Mouse (Mus musculus): ENCODE data around the gene Ccdc187.

Gene Ccdc187

DNA sequence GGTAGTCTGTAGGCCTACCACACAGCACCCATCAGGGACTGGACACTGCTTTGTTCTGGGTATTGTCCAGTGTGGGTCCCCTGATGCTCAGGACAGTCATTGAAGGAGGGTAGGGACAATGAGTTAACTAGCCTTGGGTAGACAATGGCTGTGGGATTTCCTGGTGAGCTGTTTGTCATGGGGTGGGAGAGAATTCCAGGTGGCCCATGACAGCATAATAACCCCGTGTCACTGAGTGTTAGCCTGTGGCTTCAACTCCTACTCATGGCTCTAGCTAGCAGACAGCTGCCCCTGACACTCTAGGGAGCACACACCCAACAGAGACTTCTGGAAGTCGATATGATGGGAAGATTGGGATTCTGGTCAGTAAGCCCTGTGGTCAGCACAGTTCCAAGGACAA lies at the start of gene Ccdc187:
Gene Ccdc187 (minus strand): TSS at position 101 of the 400 bp plus-strand sequence.
- no peak for DNase-seq

DNA sequence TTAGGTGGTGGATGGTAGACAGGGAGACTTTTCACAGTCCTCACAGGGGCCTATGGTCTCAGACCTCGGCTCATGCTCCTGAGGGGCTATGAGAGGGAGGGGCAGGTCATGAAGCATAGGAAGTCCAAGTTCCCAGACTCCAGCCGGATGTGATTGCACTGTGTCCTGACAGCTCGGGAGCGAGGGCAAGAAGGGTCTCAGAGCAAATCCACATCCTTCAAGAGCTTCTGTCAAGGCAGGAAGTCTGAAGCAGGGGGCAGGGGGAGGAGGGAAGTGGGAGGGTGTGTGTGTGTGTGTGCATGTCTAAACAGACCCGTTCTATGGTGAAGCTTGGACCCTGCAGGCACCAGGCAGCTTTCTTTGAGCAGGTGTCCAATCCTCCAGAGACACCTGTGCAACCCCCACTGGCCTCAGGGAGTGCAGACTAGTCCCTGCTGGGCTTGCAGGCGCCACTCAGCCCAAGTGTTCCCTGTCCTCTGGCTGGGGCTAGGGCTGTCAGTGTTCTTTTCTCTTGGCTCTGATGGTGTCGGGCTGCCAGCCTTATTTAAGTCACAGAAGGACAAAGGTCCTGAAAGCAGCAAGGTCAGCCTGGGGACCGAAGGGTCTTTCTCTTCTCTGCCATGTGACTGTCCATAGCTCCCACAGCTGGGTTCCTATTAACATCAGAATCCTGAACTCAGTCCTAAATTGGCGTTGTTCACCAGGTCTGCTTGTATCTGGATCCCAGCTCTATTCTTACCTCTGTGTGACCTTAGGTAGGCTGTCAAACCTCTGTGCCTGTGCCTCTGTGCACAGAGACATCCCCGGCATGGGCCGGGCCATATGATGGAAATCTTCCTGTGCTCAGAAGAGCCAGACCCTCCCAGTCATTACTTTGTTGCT lies 48.5 kb upstream of the Ccdc187 start:
- DNase-seq, result no peak

GRCm38 (mm10) chr2:26342044-26342443 lies 47.7 kb upstream of the Ccdc187 start:
- no peak for DNase-seq

DNA sequence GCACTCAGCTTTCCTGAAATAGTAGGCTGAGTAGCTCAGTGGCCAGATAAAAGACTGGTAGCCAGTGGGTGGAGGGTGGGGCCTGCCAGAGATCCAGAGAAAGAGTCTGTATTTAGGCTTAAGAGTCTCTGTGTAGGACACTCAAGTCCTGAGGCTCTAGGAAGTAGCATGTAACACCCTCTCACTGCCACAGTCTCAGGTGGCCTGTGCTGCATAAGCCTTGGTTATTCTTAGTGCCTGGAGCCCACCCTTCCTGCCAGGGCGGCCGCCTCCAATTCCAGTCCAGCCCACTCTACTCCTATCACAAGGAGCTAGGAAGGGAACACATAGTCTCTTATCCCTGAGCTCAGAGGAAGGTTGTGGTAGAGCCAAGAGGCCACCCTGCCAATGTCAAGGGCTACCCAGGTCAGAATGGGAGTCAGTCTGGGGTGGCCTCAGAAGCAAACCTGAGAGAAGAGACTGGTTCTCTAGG lies 47.2 kb upstream of the Ccdc187 start:
- no peak for DNase-seq

- no peak for DNase-seq
These were observed 44.8 kb upstream of the Ccdc187 start for GRCm38 (mm10) chr2:26339204-26339551.

DNA sequence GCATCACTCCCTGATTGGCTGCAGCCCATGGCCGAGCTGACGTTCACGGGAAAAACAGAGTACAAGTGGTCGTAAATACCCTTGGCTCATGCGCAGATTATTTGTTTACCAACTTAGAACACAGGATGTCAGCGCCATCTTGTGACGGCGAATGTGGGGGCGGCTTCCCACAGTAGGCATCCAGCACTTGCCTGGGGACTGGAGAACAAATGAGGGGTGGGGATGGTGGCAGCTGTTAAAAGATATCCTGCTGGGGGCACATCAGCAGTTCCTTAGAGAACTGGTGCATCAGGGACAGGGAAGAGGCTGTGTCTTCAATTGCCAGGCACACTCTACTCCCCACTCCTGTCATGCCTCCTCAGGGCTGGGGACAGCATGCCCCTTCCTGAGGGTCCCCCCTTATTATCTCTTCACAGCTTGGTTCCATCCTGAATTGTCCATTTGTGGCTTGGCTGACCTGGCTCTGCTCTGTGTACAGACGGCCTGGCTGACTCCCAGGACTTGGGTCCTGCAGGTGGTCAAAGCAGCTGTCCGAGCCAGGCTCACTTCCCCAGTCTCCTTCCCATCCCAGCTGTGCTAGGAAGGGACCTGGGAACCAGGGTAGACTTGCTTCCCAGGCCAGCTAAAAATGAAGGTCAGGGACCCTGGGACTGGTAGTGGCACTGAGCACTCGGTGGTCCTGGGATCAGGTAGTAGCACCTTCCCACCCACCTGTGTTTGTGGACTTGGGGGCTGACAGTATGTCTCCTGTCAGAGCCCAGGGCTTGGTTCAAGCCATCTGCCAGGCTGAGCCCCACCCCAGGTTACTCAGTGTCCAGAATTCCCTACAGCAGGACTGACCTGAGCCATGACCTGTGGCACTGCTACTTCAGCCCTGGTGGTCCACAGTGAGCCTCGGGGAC lies 44.2 kb upstream of the Ccdc187 start:
- DNase-seq, result no peak

- DNase-seq, result no peak
These were observed 36.3 kb upstream of the Ccdc187 start for GRCm38 (mm10) chr2:26330702-26331101.

DNA sequence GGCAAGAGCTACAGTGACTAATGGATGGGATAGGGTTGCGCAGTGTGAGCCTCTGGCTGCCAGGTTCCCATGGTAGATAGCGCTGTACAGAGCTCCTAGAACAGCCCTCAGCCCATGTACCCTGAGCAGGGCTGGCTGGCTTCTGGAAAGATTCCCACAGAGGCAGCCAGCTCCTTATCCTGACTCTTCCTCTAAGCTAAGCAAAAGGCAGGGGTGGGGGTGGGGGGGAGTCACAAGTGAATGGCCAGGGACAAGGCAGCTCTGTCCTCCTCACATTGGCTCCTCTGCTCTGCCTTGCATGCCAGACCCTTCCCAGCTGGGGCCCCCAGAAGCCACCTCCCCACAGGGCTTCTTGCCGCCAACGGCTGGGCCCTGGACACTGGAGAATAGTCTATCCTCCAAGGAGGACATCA lies 35.7 kb upstream of the Ccdc187 start:
- DNase-seq, result no peak

DNA sequence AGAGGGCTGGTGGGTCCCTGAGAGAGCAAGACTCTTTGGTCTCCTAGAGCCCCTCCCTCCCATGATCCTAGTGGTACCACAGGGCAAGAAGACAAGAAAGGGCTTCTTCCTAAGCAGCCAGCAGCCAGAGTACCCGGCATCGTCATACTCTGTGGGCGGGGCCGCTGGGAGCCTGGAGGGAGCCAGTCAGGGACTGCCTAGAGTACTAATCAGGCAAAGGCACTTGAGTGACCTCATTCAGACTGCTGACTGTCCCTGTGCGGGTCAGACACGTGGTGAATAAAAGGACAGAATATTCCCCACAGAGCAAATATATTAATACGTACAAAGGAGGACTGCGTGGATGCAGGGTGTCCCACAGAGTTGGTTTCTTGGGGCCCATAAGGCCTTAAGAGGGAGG lies 35.0 kb upstream of the Ccdc187 start:
- DNase-seq, result no peak

DNA sequence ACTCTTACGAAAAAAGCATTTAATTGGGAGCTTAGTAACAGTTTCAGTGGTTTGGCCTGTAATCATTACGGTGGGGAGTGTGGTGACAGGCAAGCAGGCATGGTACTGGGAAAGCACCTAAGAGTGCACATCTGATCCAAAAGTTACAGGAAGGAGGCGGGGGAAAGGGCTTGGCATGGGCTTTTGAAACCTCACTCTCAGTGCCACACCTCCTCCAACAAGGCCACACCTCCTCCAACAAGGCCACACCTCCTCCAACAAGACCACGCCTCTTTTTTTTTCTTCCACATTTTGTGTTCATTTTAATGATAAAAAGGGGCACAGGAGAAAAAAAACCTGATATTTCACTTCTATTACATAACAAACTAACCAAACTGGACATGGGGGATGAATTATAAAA lies 33.5 kb upstream of the Ccdc187 start:
- peak; percentile 44 to 59 for DNase-seq

GRCm38 (mm10) chr2:26325386-26326181 lies 31.2 kb upstream of the Ccdc187 start:
- DNase-seq, result peak; percentile 60 to 65

- peak in 1 of 2 experiments; percentile 14 for DNase-seq
These were observed 30.6 kb upstream of the Ccdc187 start for GRCm38 (mm10) chr2:26324917-26325316.

GRCm38 (mm10) chr2:26323589-26324325 lies 29.4 kb upstream of the Ccdc187 start:
- no peak for DNase-seq

- DNase-seq, result no peak
These were observed 26.2 kb upstream of the Ccdc187 start for GRCm38 (mm10) chr2:26320245-26321185.

DNA sequence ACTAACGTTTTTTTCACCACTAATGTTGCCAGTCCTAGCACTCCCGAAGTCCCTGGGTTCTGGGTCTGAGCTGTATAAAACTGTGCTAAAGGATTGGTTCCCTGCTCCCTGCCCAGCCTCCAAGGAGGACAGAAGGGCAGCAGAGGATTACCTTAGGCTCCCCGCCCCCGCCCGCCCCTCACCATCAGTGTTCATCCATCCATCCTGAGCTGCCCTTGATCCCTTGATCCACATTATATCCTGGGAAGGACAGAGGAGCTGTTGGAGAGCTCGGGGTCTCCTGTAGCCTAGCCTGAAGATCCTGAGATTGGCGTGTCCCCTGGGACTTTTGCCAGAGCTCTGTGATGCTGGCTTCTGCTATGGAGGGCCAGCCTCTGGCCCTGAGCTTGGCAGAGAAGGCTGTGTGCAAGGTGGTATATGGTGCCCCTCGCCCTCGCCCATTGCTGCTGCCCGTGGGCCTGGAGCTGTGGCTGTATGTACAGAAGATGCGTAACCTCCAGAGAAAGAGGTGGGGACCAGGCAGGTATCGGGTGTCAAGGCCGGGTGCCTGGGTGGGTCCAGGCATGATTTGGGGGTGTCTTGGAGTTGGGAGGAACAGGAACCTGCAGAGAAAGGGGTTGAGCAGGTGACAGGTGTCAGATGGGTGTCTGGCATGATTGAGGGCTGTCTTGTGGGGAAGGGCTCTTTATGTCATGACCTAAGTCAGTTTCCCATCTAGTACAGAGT lies 25.3 kb upstream of the Ccdc187 start:
- DNase-seq, result no peak

DNA sequence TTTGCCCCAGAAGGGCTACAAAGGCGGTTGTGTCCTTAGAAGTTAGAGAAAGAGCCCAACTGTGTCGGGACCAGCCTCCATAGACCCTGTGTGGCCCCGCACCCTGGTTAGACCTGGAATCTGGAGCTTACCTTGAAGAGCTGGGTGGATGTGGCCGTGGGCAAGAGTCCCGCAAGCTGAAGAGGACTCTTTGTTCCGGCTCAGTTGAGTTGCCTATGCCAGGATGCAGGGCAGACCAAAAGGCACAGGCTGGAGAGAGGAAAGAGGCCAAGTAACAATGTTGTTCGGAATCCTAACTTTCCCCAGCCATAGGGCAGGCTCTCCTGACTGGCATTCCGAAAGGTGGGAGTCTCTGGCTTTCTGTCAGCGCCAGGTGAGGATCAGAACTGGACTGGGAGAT lies 24.8 kb upstream of the Ccdc187 start:
- no peak for DNase-seq

DNA sequence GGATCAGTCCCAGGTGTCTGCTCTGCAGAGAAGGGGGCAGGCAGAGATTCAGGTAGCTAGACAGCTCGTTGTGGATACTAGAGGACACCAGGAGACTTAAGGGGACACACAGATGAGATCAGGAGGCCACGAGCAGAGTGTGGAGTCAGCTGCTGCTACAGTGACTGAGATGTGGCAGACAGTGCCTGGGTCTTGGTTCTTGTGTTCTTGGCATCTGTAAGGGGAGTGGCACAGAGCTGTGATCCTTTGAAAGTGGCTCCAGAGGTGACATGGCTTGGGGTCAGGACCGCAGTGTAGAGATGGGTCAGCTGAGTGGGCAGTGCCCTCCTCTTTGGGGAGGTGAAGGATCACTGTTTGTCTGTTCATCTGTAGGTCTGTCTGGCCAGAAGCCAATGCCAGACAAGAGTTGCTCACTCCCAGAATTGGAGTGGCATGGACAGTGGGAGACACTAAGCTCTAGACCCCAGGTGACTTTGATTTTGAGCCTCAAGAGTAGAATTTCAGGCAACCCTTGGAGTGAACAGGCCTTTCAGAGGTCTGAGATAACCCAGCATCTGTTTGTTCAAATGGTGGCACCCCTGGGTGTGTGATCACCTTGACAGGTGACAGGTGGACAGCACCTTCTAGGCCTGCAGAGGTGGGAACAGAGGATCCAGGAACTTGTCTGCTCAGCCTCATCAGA lies 23.8 kb upstream of the Ccdc187 start:
- no peak for DNase-seq

DNA sequence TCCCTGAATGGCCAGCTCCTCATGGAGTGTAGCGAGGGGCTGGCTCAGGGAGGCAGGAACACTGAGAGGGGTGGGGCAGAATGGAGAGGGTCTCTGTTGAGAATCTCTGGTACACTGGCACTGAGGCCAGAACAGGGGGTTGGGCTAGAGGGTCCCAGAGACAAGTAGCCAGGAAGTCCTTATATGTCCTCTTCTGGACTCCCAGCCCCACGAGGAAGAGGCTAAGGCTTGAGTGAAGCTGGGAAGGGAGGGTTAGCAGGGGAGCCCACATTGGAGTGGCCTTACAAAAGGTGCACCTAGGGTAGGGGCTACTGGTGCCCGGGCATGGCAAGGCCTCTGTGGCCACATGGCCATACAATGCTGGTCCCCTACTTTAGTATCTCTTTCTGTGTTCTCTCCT lies 23.0 kb upstream of the Ccdc187 start:
- DNase-seq, result no peak

GRCm38 (mm10) chr2:26316576-26317246 lies 22.4 kb upstream of the Ccdc187 start:
- no peak for DNase-seq
